Mouse (Mus musculus): Measurements from ENCODE around the gene Rsbn1.

DNA sequence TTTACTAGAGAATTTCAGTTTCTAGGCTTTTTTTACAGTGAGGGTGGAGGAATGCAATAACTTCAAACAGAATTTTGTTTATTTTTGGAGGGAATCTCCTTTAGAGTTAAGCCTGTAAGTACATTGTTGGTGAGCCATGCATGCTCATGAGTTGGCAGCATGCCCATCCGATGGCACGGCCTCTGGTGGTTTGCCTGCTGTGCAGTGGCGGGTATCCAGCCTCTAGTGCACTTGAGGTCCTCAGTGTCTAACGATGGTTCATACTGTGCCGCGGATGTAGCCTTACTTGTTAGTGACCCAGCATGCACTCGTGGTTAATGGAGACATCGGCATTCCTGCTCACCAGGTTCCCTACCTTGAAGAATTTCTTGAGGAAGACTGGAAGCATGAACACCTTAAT lies 93.6 kb downstream of the Rsbn1 start:
- TF ChIP-seq MAX (IDR thresholded peaks at IDR 0.05) (no peak), CTCF (IDR thresholded peaks at IDR 0.05; ENCODE audit: control insufficient read depth, insufficient read depth, insufficient read length) (no peak)
